Mouse (Mus musculus) liver, adult 2 months (tissue): ENCODE data around the gene Hist2h3b. TPM values are rescaled to one million over a fixed set of nuclear protein-coding genes. Genes with fewer than 3 reads are reported as not detected.

ENCODE experiments used
- DNase-seq: peaks from one replicate; pipeline ENCODE4 v3.0.0-alpha.2; 2011; ENCODE audit warnings: low read depth, low spot score; ENCODE audit errors: extremely low read depth
- H3K27ac ChIP-seq: fragments of 200-500 bp; replicated peaks from 2 replicates; pipeline ENCODE4 v1.5.1; 2012; ENCODE audit warnings: low read depth, mild to moderate bottlenecking, control low read depth, inconsistent platforms, low read length; ENCODE audit not compliant: insufficient read depth
- H3K27me3 ChIP-seq: fragments of 200-500 bp; 2 replicates; pipeline ENCODE4 v1.6.1; 2012; ENCODE audit warnings: mild to moderate bottlenecking, moderate library complexity, low read length, inconsistent platforms; ENCODE audit not compliant: control insufficient read depth, insufficient read depth
- H3K36me3 ChIP-seq: fragments of 200-500 bp; 2 replicates; pipeline ENCODE4 v1.6.1; 2012; ENCODE audit warnings: low read length, inconsistent platforms; ENCODE audit not compliant: control insufficient read depth, insufficient read depth
- H3K4me1 ChIP-seq: fragments of 200-500 bp; 2 replicates; pipeline ENCODE4 v1.6.1; 2011; ENCODE audit warnings: low read length; ENCODE audit not compliant: control insufficient read depth, insufficient read depth
- H3K4me3 ChIP-seq: fragments of 200-500 bp; 2 replicates; pipeline ENCODE4 v1.5.1; 2011; ENCODE audit warnings: low read depth, mild to moderate bottlenecking, control low read depth, low read length, moderate library complexity; ENCODE audit not compliant: insufficient read depth
- H3K79me2 ChIP-seq: fragments of 200-500 bp; 2 replicates; pipeline ENCODE4 v1.6.1; 2012; ENCODE audit warnings: inconsistent platforms, mild to moderate bottlenecking, low read length, moderate library complexity; ENCODE audit not compliant: control insufficient read depth, insufficient read depth
- H3K9ac ChIP-seq: fragments of 200-500 bp; 2 replicates; pipeline ENCODE4 v1.6.1; 2012; ENCODE audit warnings: low read depth, mild to moderate bottlenecking, control low read depth, inconsistent platforms, low read length
- CTCF ChIP-seq: fragments of 200-500 bp; IDR thresholded peaks from 2 replicates; pipeline ENCODE4 v1.5.1; 2011; ENCODE audit warnings: low read depth, low read length, control low read depth
- POLR2A ChIP-seq: fragments of 200-500 bp; IDR thresholded peaks from 2 replicates; pipeline ENCODE4 v1.6.1; 2011; ENCODE audit warnings: low read length, control low read depth; ENCODE audit not compliant: insufficient read depth; ENCODE audit errors: extremely low read depth
- WGBS: fragments of 180-500 bp; shearing (Covaris S2); methylation state at CpG from one replicate; pipeline ENCODE4 v1.1.7; 2018; 5-methylcytosine and 5-hydroxymethylcytosine counted together
- polyA plus RNA-seq: library from polyadenylated mRNA; depleted of rRNA; stranded (reverse); fragments of >200 nt; gene quantifications from 2 replicates; pipeline ENCODE4 v1.2.3, GENCODE M21; 2012
- total RNA-seq: library from RNA; depleted of rRNA; stranded (reverse); fragments of >200 nt; gene quantifications from 2 replicates; pipeline ENCODE4 v1.2.3, GENCODE M21; 2014

Gene Hist2h3b
- total and polyA plus RNA-seq, 2 experiments, result 5.8 to 29.2 TPM

- Histone ChIP-seq H3K4me1 (peaks cover 3% of the 10 kb centered on the region; the same call in 1 of the 2 replicates), H3K36me3 (no peaks in the 10 kb centered on the region), H3K27ac (peak within 1 kb of the TSS; percentile 84), H3K9ac (peak within 1 kb of the TSS; percentile 64), H3K79me2 (no peaks in the 10 kb centered on the region), H3K27me3 (no peaks in the 10 kb centered on the region), H3K4me3 (peak within 1 kb of the TSS; percentile 64)
- WGBS, result under 1% methylated on average over 45 of the region's 45 CpGs
- TF ChIP-seq POLR2A (peak; percentile 96), CTCF (no peak)
- peak; percentile 97 for DNase-seq
Observed at GRCm38 (mm10) chr3:96269511-96270474, 1.3 kb downstream of the Hist2h3b start, which contains the start of gene Hist2h2bb. Gene Hist2h2bb (plus strand): TSS chr3:96269752.

GRCm38 (mm10) chr3:96273591-96274465 is 5.4 kb downstream of the Hist2h3b start:
- Histone ChIP-seq H3K36me3 (no peaks in the 10 kb centered on the region), H3K27me3 (no peaks in the 10 kb centered on the region), H3K4me3 (no peak overlapping the region), H3K79me2 (no peaks in the 10 kb centered on the region), H3K27ac (no peak overlapping the region), H3K4me1 (no peaks in the 10 kb centered on the region), H3K9ac (no peak overlapping the region)
- DNase-seq, result no peak
- 91% methylated on average over 17 of the region's 17 CpGs for WGBS
- TF ChIP-seq CTCF, result no peak
- TF ChIP-seq POLR2A, result no peak

- no peaks in the 10 kb centered on the region for H3K79me2 ChIP-seq
- H3K27me3 ChIP-seq, result no peaks in the 10 kb centered on the region
- no peaks in the 10 kb centered on the region for H3K4me1 ChIP-seq
- no peaks in the 10 kb centered on the region for H3K36me3 ChIP-seq
- WGBS, result 33% methylated on average over 8 of the region's 8 CpGs
- DNase-seq, result no peak
- H3K4me3 ChIP-seq, result no peak overlapping the region
- no peak overlapping the region for H3K27ac ChIP-seq
- no peak overlapping the region for H3K9ac ChIP-seq
- TF ChIP-seq CTCF, result no peak
- no peak for TF ChIP-seq POLR2A
Observed at GRCm38 (mm10) chr3:96277428-96277799, 9.0 kb downstream of the Hist2h3b start.

- Histone ChIP-seq H3K4me1 (no peaks in the 10 kb centered on the region), H3K79me2 (no peaks in the 10 kb centered on the region), H3K36me3 (no peaks in the 10 kb centered on the region), H3K27me3 (no peaks in the 10 kb centered on the region), H3K4me3 (peak overlapping the region; percentile 57), H3K27ac (no peak overlapping the region), H3K9ac (peak overlapping the region; percentile 26)
- TF ChIP-seq POLR2A (no peak), CTCF (peak; percentile 90)
- peak; percentile 46 for DNase-seq
- WGBS, result 2% methylated on average over 49 of the region's 49 CpGs
Observed at GRCm38 (mm10) chr3:96277800-96278624, 9.6 kb downstream of the Hist2h3b start.

GRCm38 (mm10) chr3:96280660-96281059 is 12.2 kb downstream of the Hist2h3b start:
- no peak for DNase-seq
- TF ChIP-seq CTCF (no peak), POLR2A (no peak)
- Histone ChIP-seq H3K4me3 (no peak overlapping the region), H3K4me1 (no peaks in the 10 kb centered on the region), H3K27ac (no peak overlapping the region), H3K36me3 (no peaks in the 10 kb centered on the region), H3K9ac (no peak overlapping the region), H3K79me2 (no peaks in the 10 kb centered on the region), H3K27me3 (peaks cover 5% of the 10 kb centered on the region)
- 76% methylated on average over 6 of the region's 6 CpGs for WGBS
